11 mouse cellular contexts compared by ENCODE assay signal in genomic region chr10:70169044-70169443, GRCm38 (mm10). TPM values are rescaled to one million over a fixed set of nuclear protein-coding genes. Genes with fewer than 3 reads are reported as not detected.
DNase-seq lines count a peak whose midpoint lies in the region; ATAC-seq and TF ChIP-seq lines count a peak whose summit lies in the region.
"Had no signal": no experiment of that assay in that cellular context is flagged by ENCODE, and none has a peak within 500 bp of the region (broad histone marks: within the 10 kb centered on the region; RNA-seq: fewer than 3 reads in every experiment).

No protein-coding gene starts in this region.

- no peak for TF ChIP-seq EP300 in liver, postnatal 0 days (IDR thresholded peaks at IDR 0.05; ENCODE audit: low read depth)

- ATAC-seq in kidney, embryonic 14.5 days (ENCODE audit: low FRiP score, low TSS enrichment) = peak; percentile 18; the same call in 1 of the 2 replicates
- ATAC-seq in heart, embryonic 13.5 days (ENCODE audit: extremely low read depth, insufficient number of reproducible peaks, low FRiP score, low TSS enrichment) = no peak
- no peak for ATAC-seq in liver, postnatal 0 days
- ATAC-seq in intestine, embryonic 16.5 days = no peak

- H3K27me3 ChIP-seq in kidney, embryonic 14.5 days (ENCODE audit: control insufficient read depth, insufficient read depth, low read length) = no peaks in the 10 kb centered on the region
- no peaks in the 10 kb centered on the region for H3K27me3 ChIP-seq in heart, embryonic 13.5 days (replicated peaks)
- H3K27me3 ChIP-seq in liver, postnatal 0 days (ENCODE audit: insufficient read depth, low read length) = no peaks in the 10 kb centered on the region
- no peaks in the 10 kb centered on the region for H3K27me3 ChIP-seq in intestine, embryonic 16.5 days (replicated peaks; ENCODE audit: control insufficient read depth, insufficient read depth, low read length)

- 64% methylated on average over 18 of the region's 18 CpGs for WGBS in kidney, embryonic 14.5 days
- 50% methylated on average over 18 of the region's 18 CpGs for WGBS in heart, embryonic 13.5 days
- 85% methylated on average over 18 of the region's 18 CpGs for WGBS in liver, postnatal 0 days (ENCODE audit: insufficient replicate concordance)
- 84% methylated on average over 18 of the region's 18 CpGs for WGBS in intestine, embryonic 16.5 days

- H3K4me3 ChIP-seq in kidney, embryonic 14.5 days (ENCODE audit: low read length) = no peak overlapping the region
- H3K4me3 ChIP-seq in heart, embryonic 13.5 days = no peak overlapping the region
- no peak overlapping the region for H3K4me3 ChIP-seq in liver, postnatal 0 days (ENCODE audit: low read depth, low read length)
- H3K4me3 ChIP-seq in intestine, embryonic 16.5 days (ENCODE audit: low read length) = no peak overlapping the region

- H3K4me2 ChIP-seq in kidney, embryonic 14.5 days (replicated peaks; ENCODE audit: low read depth, low read length) = no peak overlapping the region
- H3K4me2 ChIP-seq in heart, embryonic 13.5 days = peak overlapping the region; percentile 35
- no peak overlapping the region for H3K4me2 ChIP-seq in liver, postnatal 0 days (ENCODE audit: low read depth, low read length)
- no peak overlapping the region for H3K4me2 ChIP-seq in intestine, embryonic 16.5 days (ENCODE audit: low read depth, low read length)

- no peaks in the 10 kb centered on the region for H3K9me3 ChIP-seq in kidney, embryonic 14.5 days (ENCODE audit: control insufficient read depth, low read length)
- no peaks in the 10 kb centered on the region for H3K9me3 ChIP-seq in heart, embryonic 13.5 days
- no peaks in the 10 kb centered on the region for H3K9me3 ChIP-seq in liver, postnatal 0 days (ENCODE audit: low read length)
- H3K9me3 ChIP-seq in intestine, embryonic 16.5 days (ENCODE audit: control insufficient read depth, low read length) = no peaks in the 10 kb centered on the region

- no peak overlapping the region for H3K9ac ChIP-seq in kidney, embryonic 14.5 days (ENCODE audit: low read depth, low read length)
- peak overlapping the region; percentile 29 for H3K9ac ChIP-seq in heart, embryonic 13.5 days
- no peak overlapping the region for H3K9ac ChIP-seq in liver, postnatal 0 days (replicated peaks)
- H3K9ac ChIP-seq in intestine, embryonic 16.5 days (ENCODE audit: low read depth, low read length) = no peak overlapping the region

- TF ChIP-seq CTCF in liver, postnatal 0 days (IDR thresholded peaks at IDR 0.05; ENCODE audit: low read depth) = no peak

- no peak for DNase-seq in kidney, adult 11 months
- peak; percentile 44 to 59 for DNase-seq in layer of hippocampus, adult 18-20 months (ENCODE audit: low spot score in 2 of 2)
- DNase-seq in right cerebral cortex, adult 18-20 months = peak; percentile 75
- DNase-seq in liver, postnatal 0 days = no peak
- DNase-seq in urinary bladder, postnatal 25 days (ENCODE audit: low spot score) = no peak
- DNase-seq: adrenal gland, adult 8-10 months; gastrocnemius, postnatal 36 days; lung, postnatal 36 days had no signal

- peaks cover 11% of the 10 kb centered on the region; the same call in 1 of the 2 replicates for H3K4me1 ChIP-seq in kidney, embryonic 14.5 days (ENCODE audit: control insufficient read depth, insufficient read depth, low read length)
- peaks cover 63% of the 10 kb centered on the region for H3K4me1 ChIP-seq in heart, embryonic 13.5 days
- H3K4me1 ChIP-seq in liver, postnatal 0 days (ENCODE audit: insufficient read depth) = no peaks in the 10 kb centered on the region
- no peaks in the 10 kb centered on the region for H3K4me1 ChIP-seq in intestine, embryonic 16.5 days (ENCODE audit: control insufficient read depth, insufficient read depth, low read length)

- peaks cover 41% of the 10 kb centered on the region for H3K36me3 ChIP-seq in kidney, embryonic 14.5 days (ENCODE audit: control insufficient read depth, insufficient read depth, low read length)
- peaks cover 65% of the 10 kb centered on the region for H3K36me3 ChIP-seq in heart, embryonic 13.5 days
- H3K36me3 ChIP-seq in liver, postnatal 0 days (replicated peaks; ENCODE audit: insufficient read depth, low read length) = peaks cover 30% of the 10 kb centered on the region
- no peaks in the 10 kb centered on the region for H3K36me3 ChIP-seq in intestine, embryonic 16.5 days (ENCODE audit: control insufficient read depth, insufficient read depth, low read length)

- H3K27ac ChIP-seq in kidney, embryonic 14.5 days (ENCODE audit: low read depth, low read length) = peak overlapping the region; percentile 1; the same call in 1 of the 2 replicates
- peak overlapping the region; percentile 63 for H3K27ac ChIP-seq in heart, embryonic 13.5 days (replicated peaks)
- no peak overlapping the region for H3K27ac ChIP-seq in liver, postnatal 0 days (ENCODE audit: low read depth)
- no peak overlapping the region for H3K27ac ChIP-seq in intestine, embryonic 16.5 days (ENCODE audit: low read length)

RNA-seq across cellular contexts. Expression of gene Mrln, which starts 35.4 kb away (rescaled TPM):
- polyA plus RNA-seq in kidney, embryonic 14.5 days (2014; fragmentation: Nextera tagmentation; extraction: Ambion mirVana) = 7.8 and 9.6 TPM in 2 replicates
- polyA plus RNA-seq in heart, embryonic 13.5 days (2015; fragmentation: Nextera tagmentation; extraction: Ambion mirVana) = 0.57 and 1.1 TPM in 2 replicates
- total RNA-seq in layer of hippocampus, adult 18-20 months (2021) = not detected
- polyA plus RNA-seq in liver, postnatal 0 days (2015; fragmentation: Nextera tagmentation; extraction: Ambion mirVana) = 0.38 and 0.65 TPM in 2 replicates
- 0.65 and 0.95 TPM in 2 replicates for polyA plus RNA-seq in intestine, embryonic 16.5 days (2015; fragmentation: Nextera tagmentation; extraction: Ambion mirVana)

Comparison
In these comparisons a context has a peak if more than half of its experiments do, and no peak if none do; other contexts are left out.
1. H3K27ac ChIP-seq: peak in kidney, embryonic 14.5 days (single experiment) and heart, embryonic 13.5 days (single experiment); none in liver, postnatal 0 days (single experiment) and intestine, embryonic 16.5 days (single experiment).
2. DNase-seq: peak in layer of hippocampus, adult 18-20 months (2 of 2) and right cerebral cortex, adult 18-20 months (single experiment); none in kidney, adult 11 months (single experiment), liver, postnatal 0 days (single experiment) and urinary bladder, postnatal 25 days (single experiment).